Mouse (Mus musculus) lung, adult 18-20 months (tissue): ENCODE results near the gene 2010005H15Rik.
"Not testable (repeated sequence)": the region's sequence is repeated elsewhere in the genome, so short reads cannot be mapped to it uniquely, and the experiment has no call there.

Experiments
- DNase-seq, 2 experiments: peaks; one replicate each; pipeline ENCODE4 v3.0.0; 2022; ENCODE audit warnings: mixed read lengths in 2 of 2

Gene 2010005H15Rik

GRCm38 (mm10) chr16:36221168-36221567 is at the start of gene 2010005H15Rik:
Gene 2010005H15Rik, plus strand, starts transcription at chr16:36221468.
- not testable (repeated sequence) for DNase-seq

GRCm38 (mm10) chr16:36176108-36176507 is 45.2 kb upstream of the 2010005H15Rik start:
- DNase-seq = no peak

DNA sequence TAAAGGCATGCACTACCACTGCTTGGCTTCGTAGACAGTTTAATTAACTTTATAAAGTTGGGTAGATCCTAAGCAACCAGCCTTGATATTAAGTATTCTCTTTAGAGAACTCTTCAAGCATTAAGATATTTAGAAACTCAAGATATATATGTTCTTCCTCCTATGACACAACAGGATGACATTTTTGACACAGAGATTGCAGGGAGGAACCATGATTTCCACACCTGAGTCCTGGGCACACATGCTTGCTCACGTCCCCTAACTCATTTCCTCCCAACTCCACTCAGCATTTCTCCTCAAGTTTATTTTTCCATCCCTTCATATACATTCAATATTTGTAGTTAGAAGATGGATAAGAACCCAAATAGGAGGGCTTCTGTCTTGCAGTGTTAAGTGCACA is 41.4 kb upstream of the 2010005H15Rik start:
- no peak for DNase-seq

GRCm38 (mm10) chr16:36183912-36184311 is 37.4 kb upstream of the 2010005H15Rik start, which contains the start of gene Gm5483:
Gene Gm5483, plus strand, starts transcription at chr16:36184212.
- DNase-seq = not testable (repeated sequence)

- no peak for DNase-seq
These were observed 22.0 kb upstream of the 2010005H15Rik start for GRCm38 (mm10) chr16:36199226-36199625.

DNA sequence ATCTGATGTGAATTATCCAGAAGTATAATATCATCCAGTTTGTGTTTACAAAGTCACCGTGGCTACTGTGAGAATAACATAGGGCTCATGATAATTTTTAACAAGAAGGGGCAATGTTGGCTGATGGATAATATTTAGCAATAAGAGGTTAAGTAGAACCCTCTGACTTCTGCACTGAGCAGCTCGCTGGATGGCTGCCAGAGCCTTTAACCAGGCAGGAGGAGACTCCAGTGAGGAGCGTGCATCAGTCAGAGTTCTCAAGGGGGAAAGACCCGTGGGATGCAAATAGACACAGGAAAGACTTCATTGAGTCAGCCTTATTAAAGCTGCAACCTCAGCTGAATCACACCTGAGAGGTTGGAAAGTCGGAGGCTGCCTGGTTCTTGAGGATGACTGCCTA is 17.4 kb upstream of the 2010005H15Rik start:
- DNase-seq = no peak

DNA sequence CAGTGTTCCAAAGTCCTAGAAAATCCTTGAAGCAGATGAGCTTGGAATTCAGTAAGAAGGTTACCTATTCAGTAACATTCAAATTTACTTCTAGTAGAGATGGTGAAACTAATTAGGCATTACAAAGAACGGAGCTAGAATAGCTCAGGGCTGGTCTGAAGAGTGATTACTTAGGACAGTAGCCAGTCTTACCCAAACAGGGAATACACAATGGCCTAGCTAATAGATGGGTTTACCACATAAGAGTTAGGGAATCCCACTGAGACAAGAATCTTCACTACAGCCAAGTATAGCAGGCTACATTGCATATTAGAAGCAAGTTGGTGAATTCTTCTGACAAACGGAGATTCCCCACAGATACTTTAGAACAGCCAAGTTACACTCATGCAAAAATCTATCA is 15.6 kb upstream of the 2010005H15Rik start:
- not testable (repeated sequence) for DNase-seq

GRCm38 (mm10) chr16:36209967-36210453 is 11.3 kb upstream of the 2010005H15Rik start, which contains the start of gene Gm5416:
Gene Gm5416, plus strand, starts transcription at chr16:36210403.
- no peak for DNase-seq

DNA sequence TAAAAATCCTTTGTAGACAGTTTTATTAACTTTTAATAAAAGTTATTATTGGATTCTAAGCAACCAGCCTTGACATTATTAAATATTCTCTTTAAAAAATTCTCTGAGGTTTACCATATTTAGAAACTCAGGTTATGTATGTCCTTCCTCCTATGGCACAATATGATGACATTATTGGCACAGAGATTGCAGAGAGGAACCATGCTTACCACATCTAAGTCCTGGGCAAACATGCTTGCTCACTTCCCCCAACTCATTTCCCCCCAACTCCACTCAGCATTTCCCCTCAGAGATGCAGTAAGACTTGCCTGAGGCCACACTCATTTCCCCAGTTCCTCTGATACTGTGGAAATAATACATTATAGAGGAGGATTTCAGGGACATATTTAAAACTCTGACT is 39.3 kb downstream of the 2010005H15Rik start:
- DNase-seq = peak in 1 of 2 experiments; percentile 1

- DNase-seq = not testable (repeated sequence)
These were observed 55.5 kb downstream of the 2010005H15Rik start, which contains the start of gene Stfa1 for GRCm38 (mm10) chr16:36276796-36277195. Gene Stfa1, plus strand, starts transcription at chr16:36276951.

GRCm38 (mm10) chr16:36289140-36289539 is 67.9 kb downstream of the 2010005H15Rik start:
- DNase-seq = no peak
